Mouse (Mus musculus) spleen, postnatal 36 days (tissue): ENCODE measurements around the gene Col15a1.

ENCODE experiments used
- DNase-seq, 2 experiments: peaks; one replicate each; pipeline ENCODE4 v3.0.0; 2022; ENCODE audit warnings: low spot score in 2 of 2, mixed read lengths in 1 of 2

Col15a1 gene

GRCm38 (mm10) chr4:47351386-47352049 lies 143.6 kb downstream of the Col15a1 start:
- DNase-seq = peak; percentile 65 to 69

- no peak for DNase-seq
Measured at GRCm38 (mm10) chr4:47352061-47352661, 144.2 kb downstream of the Col15a1 start.

- peak; percentile 99 for DNase-seq
Measured at GRCm38 (mm10) chr4:47352803-47353388, 144.9 kb downstream of the Col15a1 start, which contains the start of gene Tgfbr1. TSS of gene Tgfbr1 (plus strand) at chr4:47353222.

- DNase-seq = peak; percentile 61 to 63
Measured at GRCm38 (mm10) chr4:47353416-47354111, 145.6 kb downstream of the Col15a1 start.

- no peak for DNase-seq
Measured at GRCm38 (mm10) chr4:47354304-47354703, 146.3 kb downstream of the Col15a1 start.

GRCm38 (mm10) chr4:47362662-47363061 lies 154.7 kb downstream of the Col15a1 start:
- DNase-seq = no peak
